Mouse (Mus musculus): ENCODE results near the gene Gstt4.

DNA sequence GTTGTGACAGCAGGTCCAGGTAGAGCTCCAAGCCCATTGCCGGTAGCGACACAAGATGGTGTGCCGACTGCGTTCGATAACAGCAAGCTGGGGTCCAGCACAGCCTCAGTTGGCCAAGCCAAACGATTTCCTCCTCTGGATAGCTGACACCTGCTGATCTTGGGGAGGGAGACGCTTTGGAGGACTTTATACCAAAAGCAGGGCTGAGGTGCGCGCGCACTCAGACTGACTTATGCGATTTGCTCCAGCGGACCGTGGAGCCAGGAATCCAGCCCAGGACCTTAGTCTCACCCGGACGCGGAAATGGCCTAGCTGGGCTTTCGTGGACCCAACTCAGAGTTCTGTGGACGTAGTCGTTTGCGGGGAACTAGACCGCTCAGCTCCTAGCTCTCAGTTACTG is 11.9 kb upstream of the Gstt4 start:
- TF ChIP-seq TAL1 (IDR thresholded peaks at IDR 0.05; ENCODE audit: low read length) = no peak
- no peak for TF ChIP-seq GATA1 (IDR thresholded peaks at IDR 0.05; ENCODE audit: low read length)
